Mouse (Mus musculus) heart, adult 2 months (tissue): ENCODE data around the gene Snai3.

Experiments used
- CTCF ChIP-seq: fragments of 200-600 bp; IDR thresholded peaks from 2 replicates; pipeline ENCODE4 v1.8.1; 2022; ENCODE audit warnings: antibody characterized with exemption, mild to moderate bottlenecking, moderate library complexity
- EP300 ChIP-seq: fragments of 200-500 bp; IDR thresholded peaks from 2 replicates; pipeline ENCODE4 v1.6.1; 2011; ENCODE audit warnings: low read depth, low read length, control low read depth; ENCODE audit not compliant: insufficient read depth
- POLR2A ChIP-seq: fragments of 200-500 bp; IDR thresholded peaks from 2 replicates; pipeline ENCODE4 v1.6.1; 2011; ENCODE audit warnings: mild to moderate bottlenecking, low read depth, low read length, control low read depth; ENCODE audit not compliant: insufficient read depth

GRCm38 (mm10) chr8:122436146-122436545 lies 24.4 kb downstream of the Snai3 start:
- TF ChIP-seq POLR2A (no peak), CTCF (no peak), EP300 (no peak)
